Mouse (Mus musculus) testis, adult 2 months (tissue): Measurements from ENCODE around the gene Rnf19b.

Experiments
- CTCF ChIP-seq: fragments of 200-500 bp; IDR thresholded peaks from 2 replicates; pipeline ENCODE4 v1.5.1; 2012; ENCODE audit warnings: low read depth, mild to moderate bottlenecking, inconsistent platforms, low read length, moderate library complexity; ENCODE audit not compliant: control insufficient read depth, insufficient read depth, insufficient replicate concordance
- POLR2A ChIP-seq: fragments of 200-500 bp; IDR thresholded peaks from 2 replicates; pipeline ENCODE4 v1.6.1; 2012; ENCODE audit warnings: low read depth, mild to moderate bottlenecking, inconsistent platforms, low read length, moderate library complexity; ENCODE audit not compliant: control insufficient read depth

GRCm38 (mm10) chr4:129059922-129060321 is 1.9 kb downstream of the Rnf19b start:
- no peak for TF ChIP-seq CTCF
- TF ChIP-seq POLR2A: no peak
